21 mouse cellular contexts compared by ENCODE assay signal in the genomic region with DNA sequence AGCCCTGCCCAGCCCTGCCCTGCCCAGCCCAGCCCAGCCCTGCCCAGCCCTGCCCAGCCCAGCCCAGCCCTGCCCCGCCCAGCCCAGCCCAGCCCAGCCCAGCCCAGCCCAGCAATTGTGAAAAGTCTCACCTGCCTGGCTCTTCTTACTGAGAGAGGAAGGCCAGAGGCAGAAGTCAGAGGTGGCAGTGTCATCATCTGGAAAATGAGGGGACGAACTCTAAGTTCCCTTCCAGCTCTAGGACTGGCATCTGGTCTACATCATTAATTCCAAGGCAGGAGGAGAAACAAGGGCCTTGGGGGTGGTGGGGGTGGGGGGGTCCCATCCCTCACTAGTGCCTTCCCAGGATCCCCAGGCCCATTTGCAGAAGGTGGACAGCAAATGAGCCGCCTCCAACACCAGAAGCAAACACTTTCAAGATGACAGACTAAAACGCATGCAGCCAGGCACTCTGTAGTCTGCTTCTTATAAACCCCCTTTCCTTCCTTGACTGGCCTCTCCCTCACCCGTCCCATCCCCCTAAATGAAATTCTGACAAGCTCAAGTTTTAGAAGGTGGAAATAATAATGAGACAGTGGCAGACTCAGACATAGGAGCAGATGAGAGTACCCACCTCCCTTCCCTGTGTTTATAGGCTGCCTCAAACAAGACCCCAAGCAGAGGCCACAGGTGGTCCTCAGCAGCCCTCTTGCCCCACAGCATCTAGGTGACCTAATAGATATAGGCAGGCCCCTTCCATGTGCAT.
"Had no signal": no experiment of that assay in that cellular context is flagged by ENCODE, and none has a peak within 500 bp of the region (broad histone marks: within the 10 kb centered on the region; RNA-seq: fewer than 3 reads in every experiment).

No protein-coding gene starts in this region.

- H3K4me3 ChIP-seq: left cerebral cortex, adult 2 months; limb, embryonic 13.5 days; liver, embryonic 12.5 days; liver, embryonic 15.5 days; lung, embryonic 15.5 days; neural tube, embryonic 12.5 days; neural tube, embryonic 15.5 days had no signal

- H3K36me3 ChIP-seq: liver, embryonic 12.5 days; liver, embryonic 15.5 days; lung, embryonic 15.5 days; neural tube, embryonic 12.5 days; neural tube, embryonic 15.5 days had no signal

- H3K27me3 ChIP-seq: liver, embryonic 12.5 days; neural tube, embryonic 12.5 days; neural tube, embryonic 15.5 days had no signal

- ATAC-seq: intestine, embryonic 16.5 days; liver, embryonic 12.5 days had no signal

- H3K4me1 ChIP-seq: liver, embryonic 15.5 days; neural tube, embryonic 12.5 days had no signal

- H3K9me3 ChIP-seq: limb, embryonic 13.5 days; liver, embryonic 12.5 days; liver, embryonic 15.5 days; lung, embryonic 15.5 days; neural tube, embryonic 12.5 days; neural tube, embryonic 15.5 days had no signal

- DNase-seq: kidney, adult 2 months; kidney, postnatal 10 days; kidney, postnatal 36 days; layer of hippocampus, postnatal 36 days; liver; lung, adult 18-20 months; lung, postnatal 14 days; lung, postnatal 4 days; midbrain, embryonic 14.5 days; right cerebral cortex, adult 18-20 months; right cerebral cortex, postnatal 14 days; right cerebral cortex, postnatal 4 days; thymus, postnatal 25 days had no signal

- H3K9ac ChIP-seq: limb, embryonic 13.5 days; liver, embryonic 12.5 days; liver, embryonic 15.5 days; lung, embryonic 15.5 days; neural tube, embryonic 12.5 days; neural tube, embryonic 15.5 days had no signal

- H3K4me2 ChIP-seq: limb, embryonic 13.5 days; liver, embryonic 12.5 days; liver, embryonic 15.5 days; lung, embryonic 15.5 days; neural tube, embryonic 12.5 days; neural tube, embryonic 15.5 days had no signal

- H3K27ac ChIP-seq: left cerebral cortex, adult 2 months; limb, embryonic 13.5 days; liver, embryonic 12.5 days; liver, embryonic 15.5 days; lung, embryonic 15.5 days; neural tube, embryonic 12.5 days; neural tube, embryonic 15.5 days had no signal
